ENCODE assay signal across 17 mouse cellular contexts in genomic region chr17:56805784-56806183, GRCm38 (mm10). TPM values are rescaled to one million over a fixed set of nuclear protein-coding genes. Genes with fewer than 3 reads are reported as not detected.
DNase-seq lines count a peak whose midpoint lies in the region; ATAC-seq and TF ChIP-seq lines count a peak whose summit lies in the region.
"Had no signal": no experiment of that assay in that cellular context is flagged by ENCODE, and none has a peak within 500 bp of the region (broad histone marks: within the 10 kb centered on the region; RNA-seq: fewer than 3 reads in every experiment).

No protein-coding gene starts in this region.

- no peaks in the 10 kb centered on the region for H3K36me3 ChIP-seq in hindbrain, embryonic 13.5 days
- H3K36me3 ChIP-seq in hindbrain, embryonic 14.5 days (replicated peaks; ENCODE audit: control insufficient read depth, insufficient read depth): no peaks in the 10 kb centered on the region
- no peaks in the 10 kb centered on the region for H3K36me3 ChIP-seq in lung, postnatal 0 days (ENCODE audit: insufficient read depth, low read length)
- peaks cover 0 to 3% of the 10 kb centered on the region in 2 experiments; a peak in 2 of 4 replicates for H3K36me3 ChIP-seq in MEL (ENCODE audit: control insufficient read depth in 1 of 2, insufficient read depth in 2 of 2, low read length in 2 of 2)
- H3K36me3 ChIP-seq: intestine, embryonic 15.5 days had no signal

- H3K27me3 ChIP-seq in hindbrain, embryonic 13.5 days: no peaks in the 10 kb centered on the region
- no peaks in the 10 kb centered on the region for H3K27me3 ChIP-seq in hindbrain, embryonic 14.5 days (ENCODE audit: control insufficient read depth, insufficient read depth, low read length)
- no peaks in the 10 kb centered on the region for H3K27me3 ChIP-seq in lung, postnatal 0 days (replicated peaks; ENCODE audit: insufficient read depth, low read length)
- no peaks in the 10 kb centered on the region for H3K27me3 ChIP-seq in MEL (ENCODE audit: control insufficient read depth in 1 of 2, insufficient read depth in 2 of 2, low read length in 2 of 2)
- H3K27me3 ChIP-seq: intestine, embryonic 15.5 days; stomach, embryonic 15.5 days had no signal

- H3K4me2 ChIP-seq in hindbrain, embryonic 13.5 days: no peak overlapping the region
- H3K4me2 ChIP-seq in hindbrain, embryonic 14.5 days (replicated peaks): no peak overlapping the region
- no peak overlapping the region for H3K4me2 ChIP-seq in lung, postnatal 0 days (replicated peaks; ENCODE audit: low read depth, low read length)
- H3K4me2 ChIP-seq: intestine, embryonic 15.5 days; midbrain, embryonic 11.5 days; stomach, embryonic 15.5 days had no signal

- no peak for TF ChIP-seq EP300 in lung, postnatal 0 days (IDR thresholded peaks at IDR 0.05)
- no peak for TF ChIP-seq EP300 in MEL (IDR thresholded peaks at IDR 0.05; ENCODE audit: low read depth in 1 of 2, low read length in 2 of 2)

- TF ChIP-seq RAD21 in MEL (IDR thresholded peaks at IDR 0.05; ENCODE audit: low read depth, low read length): peak; percentile 33

- TF ChIP-seq CTCF in lung, postnatal 0 days (IDR thresholded peaks at IDR 0.05): peak; percentile 50
- peak in 2 of 3 experiments; percentile 17 to 31; a peak in 3 of 6 replicates for TF ChIP-seq CTCF in MEL (IDR thresholded peaks at IDR 0.05 in 2 of 3, conservative IDR thresholded peaks at IDR 0.05 in 1 of 3; ENCODE audit: control insufficient read depth in 1 of 3, insufficient read depth in 1 of 3, low read depth in 2 of 3, low read length in 3 of 3, poor library complexity in 1 of 3, severe bottlenecking in 1 of 3)
- peak; percentile 25; the same call in 1 of the 2 replicates for TF ChIP-seq CTCF in brain, embryonic 14.5 days (IDR thresholded peaks at IDR 0.05; ENCODE audit: borderline replicate concordance, extremely low read depth, insufficient read depth, insufficient read length)

- WGBS in hindbrain, embryonic 13.5 days: 94% methylated on average over 1 of the region's 1 CpGs
- 96% methylated on average over 1 of the region's 1 CpGs for WGBS in hindbrain, embryonic 14.5 days
- 100% methylated on average over 1 of the region's 1 CpGs for WGBS in lung, postnatal 0 days

- no peak overlapping the region for H3K27ac ChIP-seq in hindbrain, embryonic 13.5 days
- H3K27ac ChIP-seq in hindbrain, embryonic 14.5 days: no peak overlapping the region
- no peak overlapping the region for H3K27ac ChIP-seq in lung, postnatal 0 days (ENCODE audit: low read length)
- H3K27ac ChIP-seq in MEL (ENCODE audit: control insufficient read depth, low read depth, low read length): no peak overlapping the region
- H3K27ac ChIP-seq: intestine, embryonic 15.5 days; stomach, embryonic 15.5 days had no signal

- H3K4me1 ChIP-seq in hindbrain, embryonic 13.5 days (replicated peaks): peaks cover 30% of the 10 kb centered on the region
- H3K4me1 ChIP-seq in hindbrain, embryonic 14.5 days (replicated peaks; ENCODE audit: control insufficient read depth, insufficient read depth, low read length): peaks cover 18% of the 10 kb centered on the region
- peaks cover 7% of the 10 kb centered on the region; the same call in 1 of the 2 replicates for H3K4me1 ChIP-seq in lung, postnatal 0 days (ENCODE audit: insufficient read depth, low read depth, low read length)
- peaks cover 0 to 5% of the 10 kb centered on the region in 2 experiments; a peak in 1 of 4 replicates for H3K4me1 ChIP-seq in MEL (ENCODE audit: control insufficient read depth in 1 of 2, insufficient read depth in 2 of 2, low read length in 2 of 2)

- H3K9me3 ChIP-seq in hindbrain, embryonic 13.5 days: no peaks in the 10 kb centered on the region
- no peaks in the 10 kb centered on the region for H3K9me3 ChIP-seq in hindbrain, embryonic 14.5 days (ENCODE audit: control insufficient read depth, low read length)
- H3K9me3 ChIP-seq in lung, postnatal 0 days (ENCODE audit: low read length): no peaks in the 10 kb centered on the region
- H3K9me3 ChIP-seq in MEL (replicated peaks; ENCODE audit: insufficient read depth, low read length): no peaks in the 10 kb centered on the region
- H3K9me3 ChIP-seq: intestine, embryonic 15.5 days; stomach, embryonic 15.5 days had no signal

- no peak for TF ChIP-seq POLR2A in MEL (IDR thresholded peaks at IDR 0.05; ENCODE audit: control insufficient read depth in 1 of 2, insufficient read depth in 1 of 2, low read depth in 1 of 2, low read length in 2 of 2, poor library complexity in 1 of 2)
- TF ChIP-seq POLR2A in brain, embryonic 14.5 days (IDR thresholded peaks at IDR 0.05; ENCODE audit: borderline replicate concordance, extremely low read depth, insufficient read depth, insufficient read length, poor library complexity, severe bottlenecking): no peak

- no peak overlapping the region for H3K4me3 ChIP-seq in hindbrain, embryonic 13.5 days
- H3K4me3 ChIP-seq in hindbrain, embryonic 14.5 days (replicated peaks; ENCODE audit: low read length): no peak overlapping the region
- no peak overlapping the region for H3K4me3 ChIP-seq in lung, postnatal 0 days (ENCODE audit: low read depth, low read length)
- H3K4me3 ChIP-seq in MEL (ENCODE audit: control insufficient read depth in 1 of 2, insufficient read depth in 1 of 2, low read depth in 2 of 2, low read length in 2 of 2): no peak overlapping the region
- H3K4me3 ChIP-seq: intestine, embryonic 15.5 days; myocyte; stomach, embryonic 15.5 days had no signal

- no peak for DNase-seq in hindbrain, embryonic 14.5 days (ENCODE audit: low spot score)
- DNase-seq in lung, postnatal 0 days (ENCODE audit: low spot score): no peak
- DNase-seq in lung, postnatal 36 days: no peak
- no peak for DNase-seq in MEL (ENCODE audit: low read depth, low spot score)
- no peak for DNase-seq in brain, embryonic 14.5 days (ENCODE audit: low read depth)
- DNase-seq in spleen, postnatal 14 days (ENCODE audit: low spot score in 2 of 2): no peak
- DNase-seq in heart, adult 8-10 months (ENCODE audit: low spot score): no peak
- DNase-seq: cerebellum, postnatal 14 days; heart, postnatal 4 days; kidney, postnatal 25 days; thymus, postnatal 4 days had no signal

- ATAC-seq in hindbrain, embryonic 13.5 days (ENCODE audit: low FRiP score): no peak
- ATAC-seq in hindbrain, embryonic 14.5 days (ENCODE audit: low FRiP score): no peak
- ATAC-seq in lung, postnatal 0 days: no peak
- ATAC-seq: forebrain, embryonic 14.5 days; intestine, embryonic 15.5 days had no signal

- peak overlapping the region; percentile 9; the same call in 1 of the 2 replicates for H3K9ac ChIP-seq in hindbrain, embryonic 13.5 days
- no peak overlapping the region for H3K9ac ChIP-seq in hindbrain, embryonic 14.5 days
- H3K9ac ChIP-seq in lung, postnatal 0 days (replicated peaks; ENCODE audit: low read depth): no peak overlapping the region
- no peak overlapping the region for H3K9ac ChIP-seq in MEL (ENCODE audit: control insufficient read depth, low read depth, low read length, poor library complexity, severe bottlenecking)
- H3K9ac ChIP-seq: intestine, embryonic 15.5 days; stomach, embryonic 15.5 days had no signal

- H3K79me2 ChIP-seq in MEL (ENCODE audit: control insufficient read depth, insufficient read depth, low read length, poor library complexity): no peaks in the 10 kb centered on the region

TF ChIP-seq in MEL, 35 proteins besides CTCF, POLR2A, EP300 and RAD21 (continues in another document):
- TF ChIP-seq ELF1 (IDR thresholded peaks at IDR 0.05; ENCODE audit: low read depth, low read length): no peak
- no peak for TF ChIP-seq JUND (IDR thresholded peaks at IDR 0.05; ENCODE audit: low read depth, low read length)
- no peak for TF ChIP-seq MXI1 (IDR thresholded peaks at IDR 0.05; ENCODE audit: low read depth, low read length)

RNA-seq across cellular contexts. Expression of gene Rfx2, which starts 25.0 kb away (rescaled TPM):
- polyA plus RNA-seq in hindbrain, embryonic 13.5 days (2015; fragmentation: Nextera tagmentation; extraction: Ambion mirVana): 5.6 and 8.0 TPM in 2 replicates
- polyA plus RNA-seq in hindbrain, embryonic 14.5 days (2014; fragmentation: Nextera tagmentation; extraction: Ambion mirVana): 3.3 and 4.3 TPM in 2 replicates
- polyA plus RNA-seq in lung, postnatal 0 days (2015; fragmentation: Nextera tagmentation; extraction: Ambion mirVana): 5.9 and 6.6 TPM in 2 replicates
- 7.5 and 8.7 TPM in 2 replicates for total RNA-seq in MEL (2012; rRNA removed)
- 10 to 100 TPM in 1 of 2 experiments, not detected in 1; 29.2 TPM for polyA plus RNA-seq in MEL (2012; ENCODE audit: insufficient read depth in 1 of 2, insufficient read length in 2 of 2, low read depth in 1 of 2, low replicate concordance in 2 of 2, missing spikeins in 1 of 2)
- 7.8 and 11.1 TPM in 2 replicates for polyA plus RNA-seq in brain, embryonic 14.5 days (2012; rRNA removed)
- 1 to 10 TPM; 1.6 to 3.5 (median 2.7) TPM for total RNA-seq in heart, adult 8-10 months (2022)

RNA-seq across cellular contexts. Expression of gene Prr22, which starts 35.7 kb away (rescaled TPM):
- 1.0 TPM in 2 replicates for polyA plus RNA-seq in hindbrain, embryonic 13.5 days (2015; fragmentation: Nextera tagmentation; extraction: Ambion mirVana)
- polyA plus RNA-seq in hindbrain, embryonic 14.5 days (2014; fragmentation: Nextera tagmentation; extraction: Ambion mirVana): 0.76 and 0.78 TPM in 2 replicates
- polyA plus RNA-seq in lung, postnatal 0 days (2015; fragmentation: Nextera tagmentation; extraction: Ambion mirVana): 0.23 and 0.33 TPM in 2 replicates
- 1.0 and 1.3 TPM in 2 replicates for total RNA-seq in MEL (2012; rRNA removed)
- 1 to 10 TPM in 1 of 2 experiments, not detected in 1; 5.5 TPM for polyA plus RNA-seq in MEL (2012; ENCODE audit: insufficient read depth in 1 of 2, insufficient read length in 2 of 2, low read depth in 1 of 2, low replicate concordance in 2 of 2, missing spikeins in 1 of 2)
- polyA plus RNA-seq in brain, embryonic 14.5 days (2012; rRNA removed): 3.1 and 3.9 TPM in 2 replicates
- under 1 TPM; 0.31 to 0.60 (median 0.43) TPM for total RNA-seq in heart, adult 8-10 months (2022)

RNA-seq across cellular contexts. Expression of gene Dus3l, which starts 41.2 kb away (rescaled TPM):
- 67.1 and 68.7 TPM in 2 replicates for polyA plus RNA-seq in hindbrain, embryonic 13.5 days (2015; fragmentation: Nextera tagmentation; extraction: Ambion mirVana)
- polyA plus RNA-seq in hindbrain, embryonic 14.5 days (2014; fragmentation: Nextera tagmentation; extraction: Ambion mirVana): 76.9 and 81.9 TPM in 2 replicates
- polyA plus RNA-seq in lung, postnatal 0 days (2015; fragmentation: Nextera tagmentation; extraction: Ambion mirVana): 26.3 and 29.7 TPM in 2 replicates
- 34.1 and 38.9 TPM in 2 replicates for total RNA-seq in MEL (2012; rRNA removed)
- 10 to 100 TPM in 1 of 2 experiments, not detected in 1; 70.5 TPM for polyA plus RNA-seq in MEL (2012; ENCODE audit: insufficient read depth in 1 of 2, insufficient read length in 2 of 2, low read depth in 1 of 2, low replicate concordance in 2 of 2, missing spikeins in 1 of 2)
- 139 and 198 TPM in 2 replicates for polyA plus RNA-seq in brain, embryonic 14.5 days (2012; rRNA removed)
- total RNA-seq in heart, adult 8-10 months (2022): 10 to 100 TPM; 15.6 to 18.5 (median 16.6) TPM

RNA-seq across cellular contexts. Expression of gene Nrtn, which starts 48.5 kb away (rescaled TPM):
- polyA plus RNA-seq in hindbrain, embryonic 13.5 days (2015; fragmentation: Nextera tagmentation; extraction: Ambion mirVana): 0.78 and 1.5 TPM in 2 replicates
- 2.8 and 3.8 TPM in 2 replicates for polyA plus RNA-seq in hindbrain, embryonic 14.5 days (2014; fragmentation: Nextera tagmentation; extraction: Ambion mirVana)
- polyA plus RNA-seq in lung, postnatal 0 days (2015; fragmentation: Nextera tagmentation; extraction: Ambion mirVana): 10.5 and 10.7 TPM in 2 replicates
- 5.6 and 10.9 TPM in 2 replicates for total RNA-seq in MEL (2012; rRNA removed)
- polyA plus RNA-seq in MEL (2012; ENCODE audit: insufficient read depth in 1 of 2, insufficient read length in 2 of 2, low read depth in 1 of 2, low replicate concordance in 2 of 2, missing spikeins in 1 of 2): 10 to 100 TPM in 1 of 2 experiments, not detected in 1; 11.8 TPM
- 5.2 and 5.4 TPM in 2 replicates for polyA plus RNA-seq in brain, embryonic 14.5 days (2012; rRNA removed)
- total RNA-seq in heart, adult 8-10 months (2022): 10 to 100 TPM; 22.4 to 26.7 (median 24.6) TPM
